Mouse (Mus musculus): ENCODE results near the gene Tmem69.

DNA sequence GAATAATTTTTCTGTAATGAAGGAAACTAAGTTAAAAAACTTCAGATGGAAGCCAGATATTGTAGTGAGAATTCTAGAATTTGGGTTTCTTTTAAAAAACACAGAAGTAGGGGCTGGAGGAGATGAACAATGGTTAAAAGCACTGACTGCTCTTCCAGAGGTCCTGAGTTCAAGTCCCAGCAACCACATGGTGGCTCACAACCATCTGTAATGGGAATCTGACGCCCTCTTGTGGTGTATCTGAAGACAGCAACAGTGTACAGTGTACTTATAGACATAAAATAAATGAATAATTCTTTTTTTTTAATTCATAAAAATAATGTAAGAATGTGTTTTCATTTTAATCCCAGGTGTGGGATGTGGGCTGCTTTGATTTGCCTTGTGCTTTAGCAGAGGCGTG, 24.6 kb downstream of the Tmem69 start:
- TF ChIP-seq CTCF (IDR thresholded peaks at IDR 0.05; ENCODE audit: borderline replicate concordance, insufficient read depth, low read length) (no peak), POLR2A (IDR thresholded peaks at IDR 0.05; ENCODE audit: low read depth, low read length) (no peak)
